Comparison of ENCODE assay signal across 31 mouse cellular contexts in genomic region chr10:120165793-120166503, GRCm38 (mm10). TPM values are rescaled to one million over a fixed set of nuclear protein-coding genes. Genes with fewer than 3 reads are reported as not detected.
DNase-seq lines count a peak whose midpoint lies in the region; ATAC-seq and TF ChIP-seq lines count a peak whose summit lies in the region.
"Had no signal": no experiment of that assay in that cellular context is flagged by ENCODE, and none has a peak within 500 bp of the region (broad histone marks: within the 10 kb centered on the region; RNA-seq: fewer than 3 reads in every experiment).

No protein-coding gene starts in this region.

- H3K4me1 ChIP-seq in CH12.LX (ENCODE audit: control insufficient read depth in 1 of 2, insufficient read depth in 2 of 2) (peaks cover 4 to 38% of the 10 kb centered on the region in 2 experiments), E14TG2a.4 (replicated peaks; ENCODE audit: low read depth, low read length) (peaks cover 71% of the 10 kb centered on the region), ES-E14 (ENCODE audit: control insufficient read depth in 2 of 2, insufficient read depth in 2 of 2, low read length in 2 of 2, poor library complexity in 1 of 2) (peaks cover 6 to 18% of the 10 kb centered on the region in 2 experiments; a peak in 3 of 4 replicates)
- H3K4me1 ChIP-seq in forebrain, embryonic 11.5 days (replicated peaks; ENCODE audit: control insufficient read depth, insufficient read depth, low read length): no peaks in the 10 kb centered on the region
- H3K4me1 ChIP-seq: embryonic facial prominence, embryonic 13.5 days; forebrain, embryonic 13.5 days; hindbrain, embryonic 13.5 days; intestine, embryonic 15.5 days had no signal

- intact Hi-C loops in left cerebral cortex, postnatal 10 days (cut with DNase I): no loop called here

- H3K27me3 ChIP-seq in CH12.LX (replicated peaks): no peaks in the 10 kb centered on the region
- H3K27me3 ChIP-seq in E14TG2a.4 (ENCODE audit: insufficient read depth, low read length): no peaks in the 10 kb centered on the region
- H3K27me3 ChIP-seq in forebrain, embryonic 11.5 days (ENCODE audit: control insufficient read depth, insufficient read depth, low read length): no peaks in the 10 kb centered on the region
- H3K27me3 ChIP-seq: embryonic facial prominence, embryonic 13.5 days; forebrain, embryonic 13.5 days; hindbrain, embryonic 13.5 days; intestine, embryonic 15.5 days had no signal

- peak; percentile 68 for TF ChIP-seq POLR2A in CH12.LX (IDR thresholded peaks at IDR 0.05; ENCODE audit: low read depth, low read length)

- TF ChIP-seq CTCF in CH12.LX (conservative IDR thresholded peaks at IDR 0.05 in 1 of 2, IDR thresholded peaks at IDR 0.05 in 1 of 2; ENCODE audit: low read depth in 2 of 2, low read length in 2 of 2): no peak
- no peak for TF ChIP-seq CTCF in E14TG2a.4 (conservative IDR thresholded peaks at IDR 0.05; ENCODE audit: low read length)

- peak; percentile 97 for DNase-seq in CH12.LX (ENCODE audit: extremely low read depth)
- DNase-seq in ES-E14 (ENCODE audit: low read depth, low spot score): peak; percentile 92
- DNase-seq in ZHBTc4 (ENCODE audit: low read depth, low spot score): peak; percentile 93
- DNase-seq in T-cell, adult 2 months (ENCODE audit: low spot score): no peak
- DNase-seq in left cerebral cortex, postnatal 10 days (ENCODE audit: extremely low spot score in 1 of 2, low spot score in 2 of 2): no peak
- DNase-seq in forebrain, embryonic 11.5 days (ENCODE audit: low spot score): no peak
- DNase-seq: adrenal gland, adult 2 months; adrenal gland, postnatal 14 days; cerebellum, adult 11 months; cerebellum, adult 2 months; cerebellum, adult 9-11 months; cerebellum, postnatal 25 days; embryo, embryonic 11 days; gastrocnemius, postnatal 10 days; gastrocnemius, postnatal 36 days; heart, postnatal 36 days; kidney, adult 18-20 months had no signal

- TF ChIP-seq EP300 in CH12.LX (IDR thresholded peaks at IDR 0.05; ENCODE audit: low read length): peak; percentile 69

- H3K4me3 ChIP-seq in CH12.LX (replicated peaks in 1 of 3; ENCODE audit: low read depth in 2 of 3, low read length in 2 of 3, poor library complexity in 1 of 3) (peak overlapping the region; percentile 47 to 60 (median 52)), E14TG2a.4 (replicated peaks; ENCODE audit: low read length) (peak overlapping the region; percentile 73), ES-E14 (ENCODE audit: insufficient read depth in 1 of 2, low read depth in 1 of 2, low read length in 2 of 2, poor library complexity in 1 of 2, severe bottlenecking in 1 of 2) (peak overlapping the region; percentile 8 to 60; a peak in 2 of 4 replicates)
- no peak overlapping the region for H3K4me3 ChIP-seq in forebrain, embryonic 11.5 days (ENCODE audit: low read depth, low read length)
- H3K4me3 ChIP-seq: embryonic facial prominence, embryonic 10.5 days; embryonic facial prominence, embryonic 13.5 days; erythroblast, embryonic 14.5 days; forebrain, embryonic 13.5 days; hindbrain, embryonic 10.5 days; hindbrain, embryonic 13.5 days; intestine, embryonic 15.5 days had no signal

- H3K9ac ChIP-seq in CH12.LX (ENCODE audit: insufficient read depth, low read depth): peak overlapping the region; percentile 27; the same call in 1 of the 2 replicates
- H3K9ac ChIP-seq in ES-E14 (ENCODE audit: insufficient read depth, low read depth, low read length, poor library complexity, severe bottlenecking): peak overlapping the region; percentile 67; the same call in 1 of the 2 replicates
- H3K9ac ChIP-seq in forebrain, embryonic 11.5 days (ENCODE audit: low read length): no peak overlapping the region
- H3K9ac ChIP-seq: embryonic facial prominence, embryonic 13.5 days; forebrain, embryonic 13.5 days; hindbrain, embryonic 13.5 days; intestine, embryonic 15.5 days had no signal

- WGBS in forebrain, embryonic 11.5 days: 89% methylated on average over 17 of the region's 17 CpGs

- H3K79me2 ChIP-seq in CH12.LX (replicated peaks; ENCODE audit: control insufficient read depth, extremely low read depth, insufficient read depth, poor library complexity, severe bottlenecking): no peaks in the 10 kb centered on the region

- in situ Hi-C loops in CH12.LX (cut with MboI; ENCODE audit: low pct_ligation_motif_present, low pct_unique_long_range_greater_than_20kb, low sequenced_read_pairs) (no loop called here), ES-E14 (cut with MboI; ENCODE audit: low sequenced_read_pairs in 2 of 2, unreplicated experiment in 2 of 2) (no loop called here)

- H3K4me2 ChIP-seq in CH12.LX (ENCODE audit: insufficient read depth, low read depth, poor library complexity, severe bottlenecking): peak overlapping the region; percentile 74
- no peak overlapping the region for H3K4me2 ChIP-seq in forebrain, embryonic 11.5 days (ENCODE audit: low read depth, low read length, severe bottlenecking)
- H3K4me2 ChIP-seq: embryonic facial prominence, embryonic 13.5 days; forebrain, embryonic 13.5 days; heart, embryonic 11.5 days; hindbrain, embryonic 13.5 days; intestine, embryonic 15.5 days had no signal

- TF ChIP-seq RAD21 in CH12.LX (IDR thresholded peaks at IDR 0.05; ENCODE audit: low read depth, low read length): no peak

- peaks cover 2 to 4% of the 10 kb centered on the region in 2 experiments for H3K36me3 ChIP-seq in CH12.LX (replicated peaks in 1 of 2; ENCODE audit: control insufficient read depth in 1 of 2, insufficient read depth in 1 of 2, low read length in 1 of 2)
- peaks cover 40% of the 10 kb centered on the region for H3K36me3 ChIP-seq in E14TG2a.4 (ENCODE audit: insufficient read depth, low read length)
- H3K36me3 ChIP-seq in ES-E14 (ENCODE audit: control insufficient read depth, insufficient read depth, low read length, poor library complexity, severe bottlenecking): no peaks in the 10 kb centered on the region
- H3K36me3 ChIP-seq in forebrain, embryonic 11.5 days (ENCODE audit: control insufficient read depth, insufficient read depth, low read length): no peaks in the 10 kb centered on the region
- H3K36me3 ChIP-seq: embryonic facial prominence, embryonic 10.5 days; embryonic facial prominence, embryonic 13.5 days; hindbrain, embryonic 10.5 days; hindbrain, embryonic 13.5 days; intestine, embryonic 15.5 days had no signal

- dilution Hi-C loops in CH12.LX (cut with MboI; ENCODE audit: extremely low pct_ligation_motif_present, extremely low pct_unique_long_range_greater_than_20kb, low sequenced_read_pairs): no loop called here

- H3K9me3 ChIP-seq in CH12.LX (replicated peaks; ENCODE audit: low read length) (no peaks in the 10 kb centered on the region), E14TG2a.4 (ENCODE audit: low read length) (peaks cover 2% of the 10 kb centered on the region), ES-E14 (ENCODE audit: control insufficient read depth, insufficient read depth, low read depth, low read length) (no peaks in the 10 kb centered on the region)
- no peaks in the 10 kb centered on the region for H3K9me3 ChIP-seq in forebrain, embryonic 11.5 days (ENCODE audit: control insufficient read depth, low read length)
- H3K9me3 ChIP-seq: embryonic facial prominence, embryonic 10.5 days; embryonic facial prominence, embryonic 13.5 days; forebrain, embryonic 13.5 days; G1E; hindbrain, embryonic 10.5 days; hindbrain, embryonic 13.5 days; intestine, embryonic 15.5 days had no signal

- ATAC-seq in forebrain, embryonic 11.5 days (replicated peaks; ENCODE audit: low FRiP score): no peak
- ATAC-seq: CD4-positive, CD25-positive, alpha-beta regulatory T cell, adult 4 months; forebrain, embryonic 13.5 days; forebrain, embryonic 16.5 days; hindbrain, embryonic 16.5 days; intestine, embryonic 15.5 days; Patski had no signal

- peak overlapping the region; percentile 84 for H3K27ac ChIP-seq in CH12.LX (ENCODE audit: insufficient read depth, low read depth)
- H3K27ac ChIP-seq in ES-E14 (ENCODE audit: insufficient read depth, low read depth, low read length, poor library complexity, severe bottlenecking): peak overlapping the region; percentile 70; the same call in 1 of the 2 replicates
- no peak overlapping the region for H3K27ac ChIP-seq in forebrain, embryonic 11.5 days (ENCODE audit: low read depth, low read length)
- H3K27ac ChIP-seq: embryonic facial prominence, embryonic 10.5 days; embryonic facial prominence, embryonic 13.5 days; forebrain, embryonic 13.5 days; hindbrain, embryonic 10.5 days; hindbrain, embryonic 13.5 days; intestine, embryonic 15.5 days had no signal

TF ChIP-seq in CH12.LX, 34 proteins besides CTCF, POLR2A, EP300 and RAD21 (continues in another document):
- no peak for TF ChIP-seq CHD1 (IDR thresholded peaks at IDR 0.05; ENCODE audit: low read depth, low read length)
- peak; percentile 91 for TF ChIP-seq IRF4 (IDR thresholded peaks at IDR 0.05; ENCODE audit: low read depth, low read length)
- no peak for TF ChIP-seq UBTF (IDR thresholded peaks at IDR 0.05; ENCODE audit: low read depth, low read length)
- no peak; the same call in 1 of the 2 replicates for TF ChIP-seq SIN3A (IDR thresholded peaks at IDR 0.05; ENCODE audit: low read length)

TF ChIP-seq in ES-E14, 5 proteins besides CTCF, POLR2A, EP300 and RAD21:
- TF ChIP-seq HCFC1 (IDR thresholded peaks at IDR 0.05; ENCODE audit: borderline replicate concordance, insufficient read depth, low read length) (no peak), MAFK (IDR thresholded peaks at IDR 0.05; ENCODE audit: insufficient read depth, low read depth, low read length) (no peak), CHD2 (IDR thresholded peaks at IDR 0.05; ENCODE audit: low read depth, low read length) (no peak), ZNF384 (IDR thresholded peaks at IDR 0.05; ENCODE audit: low read depth, low read length) (no peak), ZC3H11A (IDR thresholded peaks at IDR 0.05; ENCODE audit: borderline replicate concordance, low read depth, low read length) (no peak)

RNA-seq across cellular contexts. Expression of gene Tmbim4, which starts 35.4 kb away (rescaled TPM):
- 83.6 and 97.8 TPM in 2 replicates for total RNA-seq in CH12.LX (2012; rRNA removed)
- total RNA-seq in CH12.LX (2014; rRNA removed): 112 and 121 TPM in 2 replicates
- polyA plus RNA-seq in CH12.LX (2012; ENCODE audit: insufficient read length, low read depth): 104 and 113 TPM in 2 replicates
- 116 and 125 TPM in 2 replicates for total RNA-seq in ES-E14 (2012; rRNA removed)
- 10 to 100 TPM; 60.2 to 60.9 TPM for total RNA-seq in left cerebral cortex, postnatal 10 days (2021)
- polyA plus RNA-seq in forebrain, embryonic 11.5 days (2014; fragmentation: Nextera tagmentation; extraction: Ambion mirVana): 74.0 and 77.6 TPM in 2 replicates

RNA-seq across cellular contexts. Expression of gene Irak3, which starts 36.0 kb away (rescaled TPM):
- 2.1 and 3.1 TPM in 2 replicates for total RNA-seq in CH12.LX (2012; rRNA removed)
- total RNA-seq in CH12.LX (2014; rRNA removed): 0.50 TPM in 2 replicates
- polyA plus RNA-seq in CH12.LX (2012; ENCODE audit: insufficient read length, low read depth): 0.65 and 1.1 TPM in 2 replicates
- 15.1 and 19.8 TPM in 2 replicates for total RNA-seq in ES-E14 (2012; rRNA removed)
- under 1 TPM; 0.30 to 0.73 TPM for total RNA-seq in left cerebral cortex, postnatal 10 days (2021)
- polyA plus RNA-seq in forebrain, embryonic 11.5 days (2014; fragmentation: Nextera tagmentation; extraction: Ambion mirVana): 0.33 and 0.49 TPM in 2 replicates
- polyA plus RNA-seq: erythroblast, embryonic 14.5 days had no signal

RNA-seq across cellular contexts. Expression of gene Helb, which starts 53.2 kb away (rescaled TPM):
- 15.6 and 16.0 TPM in 2 replicates for total RNA-seq in CH12.LX (2012; rRNA removed)
- 21.8 and 22.0 TPM in 2 replicates for total RNA-seq in CH12.LX (2014; rRNA removed)
- 15.5 and 16.4 TPM in 2 replicates for polyA plus RNA-seq in CH12.LX (2012; ENCODE audit: insufficient read length, low read depth)
- total RNA-seq in ES-E14 (2012; rRNA removed): 26.6 and 38.3 TPM in 2 replicates
- total RNA-seq in left cerebral cortex, postnatal 10 days (2021): 1 to 10 TPM; 2.6 to 3.7 TPM
- 4.8 and 5.2 TPM in 2 replicates for polyA plus RNA-seq in forebrain, embryonic 11.5 days (2014; fragmentation: Nextera tagmentation; extraction: Ambion mirVana)

Comparison
In these comparisons a context has a peak if more than half of its experiments do, and no peak if none do; other contexts are left out.
1. DNase-seq: peak in CH12.LX (single experiment), ES-E14 (single experiment) and ZHBTc4 (single experiment); none in T-cell, adult 2 months (single experiment), left cerebral cortex, postnatal 10 days (0 of 2) and forebrain, embryonic 11.5 days (single experiment).